ENCODE assay signal across 21 mouse cellular contexts in the genomic region with DNA sequence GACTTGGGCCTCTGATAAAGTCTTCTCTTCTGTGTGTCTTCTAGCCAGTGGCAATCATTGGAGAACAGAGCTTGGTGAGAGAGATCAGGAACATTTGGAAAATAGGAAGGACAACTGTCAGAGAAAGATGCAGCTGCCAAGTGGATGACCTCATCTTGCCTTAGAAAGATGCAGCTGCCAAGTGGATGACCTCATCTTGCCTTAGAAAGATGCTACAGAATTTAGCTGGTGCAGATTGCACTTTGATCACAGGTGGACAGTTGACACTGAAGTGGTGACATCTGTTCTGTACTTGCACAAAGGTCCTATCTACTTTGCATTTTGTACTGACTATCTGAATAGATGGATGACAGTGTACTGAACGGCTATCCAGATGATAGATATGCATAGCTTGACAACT.
DNase-seq lines count a peak whose midpoint lies in the region; ATAC-seq lines count a peak whose summit lies in the region.
"Had no signal": no experiment of that assay in that cellular context is flagged by ENCODE, and none has a peak within 500 bp of the region (broad histone marks: within the 10 kb centered on the region; RNA-seq: fewer than 3 reads in every experiment).

No protein-coding gene starts in this region.

- no peaks in the 10 kb centered on the region for H3K36me3 ChIP-seq in embryonic facial prominence, embryonic 14.5 days (ENCODE audit: control insufficient read depth, insufficient read depth, low read length)
- H3K36me3 ChIP-seq in embryonic facial prominence, embryonic 10.5 days (replicated peaks): no peaks in the 10 kb centered on the region
- H3K36me3 ChIP-seq in forebrain, embryonic 16.5 days (ENCODE audit: control insufficient read depth, insufficient read depth): no peaks in the 10 kb centered on the region
- H3K36me3 ChIP-seq: forebrain, embryonic 12.5 days; hindbrain, embryonic 12.5 days; limb, embryonic 10.5 days; liver, embryonic 12.5 days; lung, embryonic 15.5 days had no signal

- no peak overlapping the region for H3K27ac ChIP-seq in embryonic facial prominence, embryonic 14.5 days (replicated peaks; ENCODE audit: low read depth, low read length)
- no peak overlapping the region for H3K27ac ChIP-seq in embryonic facial prominence, embryonic 10.5 days (replicated peaks)
- H3K27ac ChIP-seq in forebrain, embryonic 16.5 days (ENCODE audit: low read length): no peak overlapping the region
- H3K27ac ChIP-seq: forebrain, embryonic 12.5 days; hindbrain, embryonic 12.5 days; limb, embryonic 10.5 days; liver, embryonic 12.5 days; lung, embryonic 15.5 days had no signal

- 77% methylated on average over 1 of the region's 1 CpGs for WGBS in embryonic facial prominence, embryonic 14.5 days
- 86% methylated on average over 1 of the region's 1 CpGs for WGBS in embryonic facial prominence, embryonic 10.5 days
- 38% methylated on average over 1 of the region's 1 CpGs for WGBS in forebrain, embryonic 16.5 days

- H3K4me2 ChIP-seq in embryonic facial prominence, embryonic 14.5 days (ENCODE audit: low read depth, low read length): no peak overlapping the region
- H3K4me2 ChIP-seq in forebrain, embryonic 16.5 days (ENCODE audit: low read length): no peak overlapping the region
- H3K4me2 ChIP-seq: forebrain, embryonic 12.5 days; hindbrain, embryonic 12.5 days; liver, embryonic 12.5 days; lung, embryonic 15.5 days had no signal

- no peak overlapping the region for H3K9ac ChIP-seq in embryonic facial prominence, embryonic 14.5 days (ENCODE audit: low read depth, low read length)
- H3K9ac ChIP-seq in forebrain, embryonic 16.5 days (replicated peaks; ENCODE audit: low read depth, low read length): no peak overlapping the region
- H3K9ac ChIP-seq: forebrain, embryonic 12.5 days; hindbrain, embryonic 12.5 days; liver, embryonic 12.5 days; lung, embryonic 15.5 days had no signal

- no peaks in the 10 kb centered on the region for H3K4me1 ChIP-seq in embryonic facial prominence, embryonic 14.5 days (ENCODE audit: control insufficient read depth, insufficient read depth, low read length)
- no peaks in the 10 kb centered on the region for H3K4me1 ChIP-seq in embryonic facial prominence, embryonic 10.5 days
- no peaks in the 10 kb centered on the region for H3K4me1 ChIP-seq in forebrain, embryonic 16.5 days (replicated peaks; ENCODE audit: control insufficient read depth, insufficient read depth, low read length)
- H3K4me1 ChIP-seq: hindbrain, embryonic 12.5 days; limb, embryonic 10.5 days; liver, embryonic 12.5 days; lung, embryonic 15.5 days had no signal

- DNase-seq in embryonic facial prominence, embryonic 14.5 days (ENCODE audit: low spot score): peak; percentile 39
- no peak for DNase-seq in embryonic facial prominence, embryonic 10.5 days (ENCODE audit: low spot score)
- peak; percentile 54 for DNase-seq in lung, postnatal 10 days
- no peak for DNase-seq in lung, postnatal 14 days
- DNase-seq in adrenal gland, postnatal 25 days: peak; percentile 45
- DNase-seq in testis, postnatal 14 days (ENCODE audit: low spot score): no peak
- DNase-seq: cerebellum, adult 11-12 months; cerebellum, postnatal 25 days; gastrocnemius, postnatal 36 days; kidney, adult 2 months; kidney, postnatal 10 days; midbrain, embryonic 14.5 days; right cerebral cortex, postnatal 14 days; spleen, adult 18-20 months; thymus, postnatal 36 days had no signal

- H3K27me3 ChIP-seq in embryonic facial prominence, embryonic 14.5 days (replicated peaks; ENCODE audit: control insufficient read depth, insufficient read depth, low read length): no peaks in the 10 kb centered on the region
- H3K27me3 ChIP-seq in embryonic facial prominence, embryonic 10.5 days (replicated peaks; ENCODE audit: low read depth, poor library complexity, severe bottlenecking): no peaks in the 10 kb centered on the region
- H3K27me3 ChIP-seq in forebrain, embryonic 16.5 days (replicated peaks; ENCODE audit: control insufficient read depth, insufficient read depth, low read length): no peaks in the 10 kb centered on the region
- H3K27me3 ChIP-seq: forebrain, embryonic 12.5 days; hindbrain, embryonic 12.5 days; liver, embryonic 12.5 days; lung, embryonic 15.5 days had no signal

- H3K4me3 ChIP-seq in embryonic facial prominence, embryonic 14.5 days (ENCODE audit: low read depth, low read length): no peak overlapping the region
- no peak overlapping the region for H3K4me3 ChIP-seq in embryonic facial prominence, embryonic 10.5 days
- H3K4me3 ChIP-seq in forebrain, embryonic 16.5 days (replicated peaks; ENCODE audit: low read length): no peak overlapping the region
- H3K4me3 ChIP-seq: forebrain, embryonic 12.5 days; hindbrain, embryonic 12.5 days; limb, embryonic 10.5 days; liver, embryonic 12.5 days; lung, embryonic 15.5 days had no signal

- no peaks in the 10 kb centered on the region for H3K9me3 ChIP-seq in embryonic facial prominence, embryonic 14.5 days (ENCODE audit: control insufficient read depth, low read length)
- no peaks in the 10 kb centered on the region for H3K9me3 ChIP-seq in embryonic facial prominence, embryonic 10.5 days
- H3K9me3 ChIP-seq in forebrain, embryonic 16.5 days (ENCODE audit: control insufficient read depth, low read length): no peaks in the 10 kb centered on the region
- H3K9me3 ChIP-seq: forebrain, embryonic 12.5 days; hindbrain, embryonic 12.5 days; limb, embryonic 10.5 days; liver, embryonic 12.5 days; lung, embryonic 15.5 days had no signal

- no peak for ATAC-seq in embryonic facial prominence, embryonic 14.5 days (ENCODE audit: low read depth)
- no peak for ATAC-seq in forebrain, embryonic 16.5 days
- ATAC-seq: liver, embryonic 12.5 days had no signal

Comparison
In these comparisons a context has a peak if more than half of its experiments do, and no peak if none do; other contexts are left out.
1. DNase-seq: peak in embryonic facial prominence, embryonic 14.5 days (single experiment), lung, postnatal 10 days (single experiment) and adrenal gland, postnatal 25 days (single experiment); none in embryonic facial prominence, embryonic 10.5 days (single experiment), lung, postnatal 14 days (single experiment) and testis, postnatal 14 days (single experiment).